Mouse (Mus musculus) spleen, adult 2 months (tissue): ENCODE results near the gene Nup93.

Experiments used
- CTCF ChIP-seq: fragments of 200-500 bp; IDR thresholded peaks from 2 replicates; pipeline ENCODE4 v1.5.1; 2011; ENCODE audit warnings: mild to moderate bottlenecking, inconsistent platforms; ENCODE audit not compliant: insufficient read depth, insufficient read length, insufficient replicate concordance; ENCODE audit errors: extremely low read depth
- POLR2A ChIP-seq: fragments of 200-500 bp; IDR thresholded peaks from 2 replicates; pipeline ENCODE4 v1.6.1; 2011; ENCODE audit warnings: low read depth, low read length, inconsistent platforms

DNA sequence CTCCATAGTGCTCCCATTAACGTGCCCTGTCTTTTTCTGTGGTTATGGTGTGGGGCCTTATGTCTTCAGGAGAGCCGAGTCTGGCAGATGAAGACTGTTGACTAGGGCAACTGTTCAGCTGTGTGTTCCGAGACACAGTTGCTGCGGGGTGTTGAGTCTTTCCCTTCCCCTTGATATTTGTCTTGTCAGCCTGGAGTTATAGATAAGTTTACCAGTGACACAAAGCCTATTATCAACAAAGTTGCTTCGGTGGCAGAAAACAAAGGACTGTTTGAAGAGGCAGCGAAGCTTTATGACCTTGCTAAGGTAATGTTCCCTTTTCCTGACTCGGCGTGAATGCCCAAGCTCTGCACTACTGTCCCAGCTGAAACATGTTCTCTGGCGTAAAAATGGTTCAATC lies 93.3 kb downstream of the Nup93 start:
- TF ChIP-seq POLR2A = no peak
- no peak for TF ChIP-seq CTCF
